Mouse (Mus musculus): Measurements from ENCODE around the gene Aim2.
"Not testable (repeated sequence)": the region's sequence is repeated elsewhere in the genome, so short reads cannot be mapped to it uniquely, and the experiment has no call there.

GRCm38 (mm10) chr1:173480399-173481181, 129.9 kb downstream of the Aim2 start:
- not testable (repeated sequence) for TF ChIP-seq POLR2A (IDR thresholded peaks at IDR 0.05; ENCODE audit: borderline replicate concordance, extremely low read depth, insufficient read depth, insufficient read length, poor library complexity, severe bottlenecking); CTCF (IDR thresholded peaks at IDR 0.05; ENCODE audit: borderline replicate concordance, extremely low read depth, insufficient read depth, insufficient read length)

Data from brain, embryonic 14.5 days (tissue).